Mouse (Mus musculus): ENCODE results near the gene Itgb1.

Itgb1 gene

DNA sequence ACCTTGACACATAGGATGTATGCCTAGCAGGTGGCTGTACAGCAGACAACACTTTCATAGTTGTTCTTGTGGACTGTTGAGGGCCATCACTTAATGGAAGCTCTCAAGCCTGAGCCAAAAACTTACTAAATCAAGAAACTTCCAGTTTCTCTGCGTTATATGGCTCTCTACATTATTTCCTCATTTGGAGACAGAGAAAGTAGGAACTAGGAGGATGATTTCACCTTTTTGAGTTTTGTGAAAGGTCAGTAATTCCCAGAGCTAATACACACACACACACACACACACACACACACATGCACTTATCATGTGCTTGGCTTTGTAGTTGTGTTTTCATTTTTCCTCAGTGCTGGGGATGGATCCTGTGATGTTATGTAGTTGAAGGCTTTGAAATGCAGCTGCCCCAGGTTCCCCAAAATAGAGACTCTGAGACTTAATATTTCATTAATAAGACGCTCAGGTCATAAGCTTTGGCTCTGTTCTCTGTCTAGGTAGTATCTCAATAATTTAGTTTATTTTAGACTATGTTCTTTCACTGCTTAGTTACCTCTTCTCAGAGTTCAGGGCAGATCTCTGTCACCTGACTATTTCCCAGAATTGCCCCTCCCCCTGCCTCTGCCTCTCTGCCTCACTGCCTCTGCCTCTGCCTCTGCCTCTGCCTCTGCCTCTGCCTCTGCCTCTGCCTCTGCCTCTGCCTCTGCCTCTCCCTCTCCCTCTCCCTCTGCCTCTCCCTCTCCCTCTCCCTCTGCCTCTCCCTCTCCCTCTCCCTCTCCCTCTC is 4.7 kb upstream of the Itgb1 start:
- DNase-seq (ENCODE audit: inconsistent age in 2 of 2, low spot score in 1 of 2): no peak

DNA sequence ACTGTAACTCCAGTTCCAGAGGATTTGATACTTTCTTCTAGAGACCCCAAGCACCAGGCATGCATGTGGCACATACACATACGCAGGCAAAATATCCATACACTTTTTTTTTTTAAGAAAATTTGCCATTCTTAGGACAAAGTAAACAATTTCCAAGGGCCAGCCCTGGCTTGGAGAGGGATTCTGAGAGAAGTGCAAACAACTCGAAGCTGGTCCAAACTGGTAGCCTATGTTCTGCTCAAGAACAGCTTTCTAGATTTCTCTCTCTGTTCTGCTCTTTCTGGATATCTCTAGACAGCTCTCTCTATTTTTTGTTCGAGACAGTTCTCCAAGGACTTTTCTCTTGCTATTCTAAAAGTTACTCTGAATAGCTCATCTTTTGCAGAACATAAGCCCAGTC is 3.5 kb upstream of the Itgb1 start:
- no peak for DNase-seq (ENCODE audit: inconsistent age in 2 of 2, low spot score in 1 of 2)

GRCm38 (mm10) chr8:128684609-128685506 is 596 bp upstream of the Itgb1 start:
- no peak for DNase-seq (ENCODE audit: inconsistent age in 2 of 2, low spot score in 1 of 2)

- DNase-seq (ENCODE audit: inconsistent age in 2 of 2, low spot score in 1 of 2): no peak
These were observed 1.1 kb downstream of the Itgb1 start for GRCm38 (mm10) chr8:128686429-128686990.

- no peak for DNase-seq (ENCODE audit: inconsistent age in 2 of 2, low spot score in 1 of 2)
These were observed 3.2 kb downstream of the Itgb1 start for GRCm38 (mm10) chr8:128688679-128689078.

- no peak for DNase-seq (ENCODE audit: inconsistent age in 2 of 2, low spot score in 1 of 2)
These were observed 4.6 kb downstream of the Itgb1 start for GRCm38 (mm10) chr8:128690056-128690455.

DNA sequence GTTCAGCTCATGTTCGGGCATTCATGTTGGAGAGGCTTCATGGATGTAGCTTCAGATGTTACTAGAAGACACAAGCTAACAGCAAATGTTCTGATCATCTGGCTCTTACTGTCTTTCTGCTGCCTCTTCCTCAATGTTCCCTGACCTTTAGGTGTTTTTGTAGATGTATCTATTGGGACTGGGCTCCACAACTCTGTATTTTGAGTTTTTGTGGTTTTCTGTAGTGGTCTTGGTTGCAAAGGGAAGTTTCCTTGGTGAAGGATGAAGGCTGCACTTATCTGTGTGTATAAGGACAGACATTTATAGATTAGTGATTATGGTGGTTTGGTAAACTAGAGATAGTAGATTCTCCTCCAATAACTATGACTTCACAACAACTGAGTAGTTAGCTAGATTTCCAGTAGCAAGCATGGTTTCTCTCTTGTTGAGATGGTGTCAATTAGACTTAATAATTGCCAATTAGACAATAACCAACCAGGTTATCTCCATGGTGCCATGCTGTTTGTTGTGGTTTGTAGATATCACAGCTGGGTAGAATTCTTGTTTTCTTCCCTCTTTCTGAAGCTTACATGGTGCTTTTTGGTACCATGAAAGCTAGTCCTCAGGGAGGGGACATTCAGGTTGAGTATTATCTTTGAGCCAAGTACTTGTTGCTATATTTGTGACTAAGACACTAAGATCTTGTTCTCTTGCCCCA is 11.4 kb downstream of the Itgb1 start:
- DNase-seq (ENCODE audit: inconsistent age in 2 of 2, low spot score in 1 of 2): no peak

GRCm38 (mm10) chr8:128697945-128698344 is 12.5 kb downstream of the Itgb1 start:
- no peak for DNase-seq (ENCODE audit: inconsistent age in 2 of 2, low spot score in 1 of 2)

GRCm38 (mm10) chr8:128704376-128704775 is 18.9 kb downstream of the Itgb1 start:
- DNase-seq (ENCODE audit: inconsistent age in 2 of 2, low spot score in 1 of 2): no peak

GRCm38 (mm10) chr8:128704836-128705235 is 19.4 kb downstream of the Itgb1 start:
- no peak for DNase-seq (ENCODE audit: inconsistent age in 2 of 2, low spot score in 1 of 2)

DNA sequence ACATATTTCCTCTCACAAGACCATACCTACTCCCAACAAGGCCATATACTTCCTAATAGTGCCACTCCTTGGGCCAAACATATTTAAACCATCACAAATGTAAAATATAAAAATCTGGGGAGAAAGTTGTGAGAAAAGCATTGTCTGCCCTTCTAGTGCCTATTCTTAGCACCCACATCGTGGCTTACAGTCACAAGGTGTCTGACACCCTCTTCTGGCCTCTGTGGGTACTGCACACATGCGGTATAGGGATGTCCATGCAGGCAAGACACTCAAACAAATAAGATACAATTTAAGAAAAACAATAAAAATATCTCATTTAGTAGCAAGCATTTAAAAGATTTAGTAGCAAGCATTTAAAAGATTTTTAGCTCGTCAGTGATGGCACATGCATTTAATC is 23.8 kb downstream of the Itgb1 start:
- DNase-seq (ENCODE audit: inconsistent age in 2 of 2, low spot score in 1 of 2): peak; percentile 80 to 94

GRCm38 (mm10) chr8:128716184-128716583 is 30.7 kb downstream of the Itgb1 start:
- no peak for DNase-seq (ENCODE audit: inconsistent age in 2 of 2, low spot score in 1 of 2)

DNA sequence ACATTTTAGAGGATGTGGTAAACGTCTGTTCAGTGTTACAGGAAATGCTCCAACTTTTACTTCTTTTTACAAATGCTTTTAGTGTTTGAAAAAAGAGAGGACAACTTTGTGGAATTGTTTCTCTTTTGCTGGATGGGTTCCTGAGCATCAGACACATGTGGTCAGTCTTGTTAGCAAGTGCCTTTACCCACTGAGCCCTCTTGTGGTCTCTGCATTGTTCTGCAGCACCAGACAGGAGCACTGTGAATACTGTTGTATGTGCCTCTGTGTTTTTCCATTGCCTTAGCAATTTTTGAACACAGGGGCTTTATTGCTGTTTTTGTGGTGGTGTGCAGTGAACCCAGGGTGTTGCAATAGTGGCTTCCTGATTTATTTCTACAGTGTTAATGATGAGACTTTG is 39.4 kb downstream of the Itgb1 start:
- DNase-seq (ENCODE audit: inconsistent age in 2 of 2, low spot score in 1 of 2): peak in 1 of 2 experiments; percentile 47

- no peak for DNase-seq (ENCODE audit: inconsistent age in 2 of 2, low spot score in 1 of 2)
These were observed 41.8 kb downstream of the Itgb1 start for GRCm38 (mm10) chr8:128727213-128727612.

DNA sequence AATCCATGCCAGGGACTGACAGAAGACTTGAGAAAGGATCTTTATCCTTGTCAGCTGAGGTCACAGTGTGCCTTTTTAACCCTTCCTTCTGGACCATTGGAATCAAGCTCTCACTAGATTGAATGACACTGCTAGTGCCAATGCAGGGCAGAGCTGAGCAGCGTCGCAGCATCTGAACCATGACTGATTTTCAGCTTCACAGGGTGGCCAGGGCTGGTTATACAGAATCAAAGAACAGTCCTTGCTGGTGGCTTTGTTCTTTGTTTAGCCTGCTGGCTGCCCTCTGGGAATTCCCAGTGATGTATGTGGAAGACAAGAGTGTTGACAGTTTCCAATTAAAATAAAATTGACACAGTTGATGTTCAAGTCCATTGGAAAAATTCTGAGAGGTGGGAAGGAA is 46.8 kb downstream of the Itgb1 start:
- no peak for DNase-seq (ENCODE audit: inconsistent age in 2 of 2, low spot score in 1 of 2)

DNA sequence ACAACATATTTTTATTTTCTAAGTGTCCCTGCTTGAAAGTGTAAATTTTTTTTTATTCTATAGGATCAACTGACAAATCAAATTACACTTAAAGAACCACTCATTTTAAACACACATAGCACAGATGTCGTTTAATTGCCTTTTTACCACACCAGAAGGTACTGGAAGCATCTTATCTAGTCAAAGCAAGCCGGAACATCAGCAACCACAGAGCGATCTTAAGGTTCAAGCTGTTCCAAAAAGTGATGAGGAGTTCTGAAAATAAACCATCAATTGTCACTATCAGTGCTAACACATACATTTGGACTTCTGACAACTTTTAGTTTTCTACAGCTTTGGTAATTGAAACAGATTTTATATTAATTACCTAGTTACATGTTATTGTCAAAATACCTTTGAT is 48.7 kb downstream of the Itgb1 start:
- DNase-seq (ENCODE audit: inconsistent age in 2 of 2, low spot score in 1 of 2): no peak

GRCm38 (mm10) chr8:128735692-128736091 is 50.2 kb downstream of the Itgb1 start:
- no peak for DNase-seq (ENCODE audit: inconsistent age in 2 of 2, low spot score in 1 of 2)

Measured in adrenal gland, adult (tissue).